Mouse (Mus musculus) forebrain, embryonic 10.5 days (tissue): ENCODE measurements around the gene Prdm5. TPM values are rescaled to one million over a fixed set of nuclear protein-coding genes. Genes with fewer than 3 reads are reported as not detected.
A peak's percentile ranks its signal among the peaks of the same experiment; 100 is the strongest.

Experiments used
- DNase-seq: peaks from one replicate; pipeline ENCODE4 v3.0.0-alpha.2; 2017; ENCODE audit warnings: low spot score; ENCODE audit errors: extremely low spot score
- H3K27ac ChIP-seq: fragments of 300-500 bp; sonication (generic); 2 replicates; pipeline ENCODE4 v1.5.1; 2016; ENCODE audit warnings: mild to moderate bottlenecking
- H3K27me3 ChIP-seq: fragments of 300-500 bp; sonication (generic); 2 replicates; pipeline ENCODE4 v1.6.1; 2016; ENCODE audit warnings: mild to moderate bottlenecking; ENCODE audit not compliant: poor library complexity, severe bottlenecking
- H3K36me3 ChIP-seq: fragments of 300-500 bp; sonication (generic); replicated peaks from 2 replicates; pipeline ENCODE4 v1.6.1; 2016; ENCODE audit warnings: mild to moderate bottlenecking, moderate library complexity
- H3K4me1 ChIP-seq: fragments of 300-500 bp; sonication (generic); 2 replicates; pipeline ENCODE4 v1.6.1; 2016
- H3K4me3 ChIP-seq: fragments of 300-500 bp; sonication (generic); 2 replicates; pipeline ENCODE4 v1.5.1; 2016; ENCODE audit warnings: mild to moderate bottlenecking, moderate library complexity
- H3K9me3 ChIP-seq: fragments of 300-500 bp; sonication (generic); 2 replicates; pipeline ENCODE4 v1.6.1; 2016; ENCODE audit warnings: mild to moderate bottlenecking, moderate library complexity
- WGBS: fragments of 180-500 bp; shearing (Covaris S2); methylation state at CpG from one replicate; pipeline ENCODE4 v1.1.7; 2016; 5-methylcytosine and 5-hydroxymethylcytosine counted together
- polyA plus RNA-seq: library from polyadenylated mRNA; unstranded; fragments of >200 nt; fragmentation: Nextera tagmentation; extraction: Ambion mirVana; gene quantifications from 2 replicates; pipeline ENCODE4 v1.2.1, GENCODE M21; 2016

Prdm5 gene
- polyA plus RNA-seq, 1 experiment from 2014 or later = 17.1 TPM

DNA sequence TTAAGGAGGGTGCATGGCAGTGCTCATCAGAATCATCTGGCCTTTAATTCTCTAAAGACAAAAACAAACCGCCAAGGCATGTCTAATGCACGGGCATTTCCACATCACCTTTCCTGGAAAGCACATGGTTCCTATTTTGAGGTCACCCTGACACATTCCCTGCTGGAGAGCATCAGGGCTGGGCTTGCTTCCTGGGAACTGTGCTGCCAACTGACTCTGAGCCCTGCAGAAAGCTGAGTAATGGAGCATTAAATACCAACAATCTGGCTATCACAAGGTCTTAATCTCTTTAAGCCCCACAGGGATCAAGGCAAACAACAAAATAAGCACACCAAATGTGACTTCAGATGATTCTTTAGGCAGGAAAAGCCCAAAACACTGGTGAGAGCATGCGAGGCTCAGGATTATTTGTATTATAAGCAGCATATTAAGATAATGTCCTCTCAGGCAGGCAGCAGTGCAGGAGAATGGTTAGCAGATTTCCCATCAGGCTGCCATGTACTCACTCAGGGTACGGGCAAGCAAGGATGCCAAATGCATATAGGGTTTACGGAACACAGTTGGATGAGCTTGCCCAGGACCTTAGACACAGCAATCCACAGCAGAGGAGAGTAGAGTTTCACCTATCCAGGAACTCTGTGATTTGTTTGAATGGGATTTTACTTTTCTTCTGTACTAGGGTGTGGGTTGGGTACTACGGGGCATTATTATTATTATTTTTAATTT lies 190.8 kb downstream of the Prdm5 start:
- DNase-seq = no peak
- H3K27ac ChIP-seq = peak overlapping the region; percentile 40; the same call in 1 of the 2 replicates
- no peaks in the 10 kb centered on the region for H3K27me3 ChIP-seq
- 56% methylated on average over 6 of the region's 6 CpGs for WGBS
- no peaks in the 10 kb centered on the region for H3K36me3 ChIP-seq
- H3K4me3 ChIP-seq = no peak overlapping the region
- H3K9me3 ChIP-seq = no peaks in the 10 kb centered on the region
- peaks cover 16% of the 10 kb centered on the region for H3K4me1 ChIP-seq

DNA sequence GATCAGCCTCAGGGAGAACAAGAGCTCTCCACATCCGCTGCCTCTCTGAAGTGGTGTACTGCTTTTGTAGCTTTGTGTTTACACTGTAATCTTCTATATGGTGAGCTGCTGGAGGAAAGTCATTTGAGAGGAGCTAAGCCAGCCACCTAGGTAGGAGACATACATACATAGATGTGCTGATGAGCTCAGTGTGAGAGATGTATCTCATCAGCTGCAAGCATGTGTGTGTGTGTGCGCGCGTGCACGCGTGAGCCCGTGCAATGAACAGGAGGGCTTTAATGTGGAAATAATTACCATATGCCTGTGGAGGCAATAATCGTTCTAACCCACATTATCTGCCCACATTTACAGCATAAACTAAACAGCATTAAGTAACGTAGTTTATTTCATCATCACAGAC lies 191.6 kb downstream of the Prdm5 start:
- Histone ChIP-seq H3K27me3 (no peaks in the 10 kb centered on the region), H3K9me3 (no peaks in the 10 kb centered on the region), H3K4me3 (no peak overlapping the region), H3K36me3 (no peaks in the 10 kb centered on the region), H3K4me1 (peaks cover 16% of the 10 kb centered on the region), H3K27ac (no peak overlapping the region)
- no peak for DNase-seq
- 88% methylated on average over 9 of the region's 9 CpGs for WGBS

Other genes with a start within 250 kb of the Prdm5 start
- 4.3 and 6.3 TPM in 2 replicates for gene Ndnf, start 107.4 kb upstream of the Prdm5 start, polyA plus RNA-seq
- not detected in 2 replicates for gene 4930544G11Rik, start 173.6 kb downstream of the Prdm5 start, polyA plus RNA-seq